Mouse (Mus musculus): ENCODE data around the gene Armcx4. TPM values are rescaled to one million over a fixed set of nuclear protein-coding genes. Genes with fewer than 3 reads are reported as not detected.

The Armcx4 gene
- polyA plus RNA-seq, 1 experiment from 2014 or later = 5.6 TPM

Other genes with a start within 250 kb of the Armcx4 start
- gene Taf7l, start 210.0 kb upstream of the Armcx4 start, polyA plus RNA-seq (2015; fragmentation: Nextera tagmentation; extraction: Ambion mirVana) = 0.20 and 0.27 TPM in 2 replicates
- 64.1 and 67.9 TPM in 2 replicates for gene Timm8a1, start 144.7 kb upstream of the Armcx4 start, polyA plus RNA-seq (2015; fragmentation: Nextera tagmentation; extraction: Ambion mirVana)
- gene Btk, start 102.9 kb upstream of the Armcx4 start, polyA plus RNA-seq (2015; fragmentation: Nextera tagmentation; extraction: Ambion mirVana) = 1.4 and 3.4 TPM in 2 replicates
- gene Rpl36a, start 100.9 kb upstream of the Armcx4 start, polyA plus RNA-seq (2015; fragmentation: Nextera tagmentation; extraction: Ambion mirVana) = 338 and 416 TPM in 2 replicates
- gene Gla, start 85.4 kb upstream of the Armcx4 start, polyA plus RNA-seq (2015; fragmentation: Nextera tagmentation; extraction: Ambion mirVana) = 4.2 and 4.6 TPM in 2 replicates
- gene Hnrnph2, start 85.3 kb upstream of the Armcx4 start, polyA plus RNA-seq (2015; fragmentation: Nextera tagmentation; extraction: Ambion mirVana) = 140 and 151 TPM in 2 replicates
- 66.5 TPM in 2 replicates for gene Armcx1, start 31.4 kb downstream of the Armcx4 start, polyA plus RNA-seq (2015; fragmentation: Nextera tagmentation; extraction: Ambion mirVana)
- gene Armcx6, start 64.9 kb downstream of the Armcx4 start, polyA plus RNA-seq (2015; fragmentation: Nextera tagmentation; extraction: Ambion mirVana) = 32.3 and 33.3 TPM in 2 replicates
- 95.4 and 108 TPM in 2 replicates for gene Armcx3, start 70.1 kb downstream of the Armcx4 start, polyA plus RNA-seq (2015; fragmentation: Nextera tagmentation; extraction: Ambion mirVana)
- gene Armcx2, start 122.7 kb downstream of the Armcx4 start, polyA plus RNA-seq (2015; fragmentation: Nextera tagmentation; extraction: Ambion mirVana) = 77.1 and 83.1 TPM in 2 replicates

Measured in limb, embryonic 15.5 days (tissue).